Mouse (Mus musculus) lung, adult 18-20 months (tissue): ENCODE measurements at regions not wholly inside any gene's neighbourhood (a gene's known extent, or its start where the extent isn't known, plus 50 kb on each side); places are given as distances from the start of the nearest gene placed in this dataset.

ENCODE experiments used
- DNase-seq, 2 experiments: peaks; one replicate each; pipeline ENCODE4 v3.0.0; 2022; ENCODE audit warnings: mixed read lengths in 2 of 2

- DNase-seq, result no peak
These were observed 370.8 kb downstream of the Nkx6-1 start for GRCm38 (mm10) chr5:101294031-101294430.

- DNase-seq, result no peak
These were observed 376.4 kb downstream of the Nkx6-1 start for GRCm38 (mm10) chr5:101288358-101288757.

DNA sequence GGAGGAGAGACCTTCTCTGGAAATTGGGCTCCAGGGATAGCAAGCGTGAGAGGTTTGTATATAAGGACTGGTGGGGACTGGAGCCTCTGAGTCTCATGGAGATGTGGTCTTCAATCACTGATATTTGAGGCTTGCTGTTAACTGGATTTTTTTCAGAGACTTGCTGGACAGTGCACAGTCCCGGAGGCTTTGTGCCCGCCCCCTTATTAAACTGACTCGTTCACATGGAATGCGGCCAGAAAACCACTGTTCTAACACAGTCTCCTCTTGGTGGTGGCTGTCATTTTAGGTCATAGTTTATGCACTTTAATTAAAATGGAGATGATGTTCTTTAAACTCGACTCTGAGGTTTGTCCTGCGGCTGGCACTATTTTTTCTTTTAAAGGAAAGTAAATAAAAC lies 378.9 kb downstream of the Nkx6-1 start:
- DNase-seq, result no peak

- no peak for DNase-seq
These were observed 405.0 kb downstream of the Gpat3 start for GRCm38 (mm10) chr5:101250474-101250873.

DNA sequence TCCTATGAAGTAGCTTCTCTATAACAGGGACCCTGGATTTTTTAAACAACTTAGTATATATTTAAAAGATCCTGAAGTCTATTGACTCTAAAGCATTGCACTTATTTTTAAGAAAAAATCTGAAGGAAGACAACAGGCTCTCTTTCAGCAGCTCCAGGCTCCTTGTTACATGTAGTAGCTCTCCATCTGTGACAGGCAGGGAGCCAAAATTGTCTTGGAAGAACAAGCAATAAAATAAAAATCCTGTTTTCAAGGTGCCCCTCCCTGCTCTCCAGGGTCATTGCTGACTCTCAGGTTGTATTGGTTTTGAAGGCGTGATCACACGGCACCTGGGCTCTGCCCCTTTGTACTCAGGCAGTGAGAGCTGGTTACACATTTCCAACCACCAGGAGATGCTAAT lies 397.1 kb downstream of the Gpat3 start:
- DNase-seq, result no peak

DNA sequence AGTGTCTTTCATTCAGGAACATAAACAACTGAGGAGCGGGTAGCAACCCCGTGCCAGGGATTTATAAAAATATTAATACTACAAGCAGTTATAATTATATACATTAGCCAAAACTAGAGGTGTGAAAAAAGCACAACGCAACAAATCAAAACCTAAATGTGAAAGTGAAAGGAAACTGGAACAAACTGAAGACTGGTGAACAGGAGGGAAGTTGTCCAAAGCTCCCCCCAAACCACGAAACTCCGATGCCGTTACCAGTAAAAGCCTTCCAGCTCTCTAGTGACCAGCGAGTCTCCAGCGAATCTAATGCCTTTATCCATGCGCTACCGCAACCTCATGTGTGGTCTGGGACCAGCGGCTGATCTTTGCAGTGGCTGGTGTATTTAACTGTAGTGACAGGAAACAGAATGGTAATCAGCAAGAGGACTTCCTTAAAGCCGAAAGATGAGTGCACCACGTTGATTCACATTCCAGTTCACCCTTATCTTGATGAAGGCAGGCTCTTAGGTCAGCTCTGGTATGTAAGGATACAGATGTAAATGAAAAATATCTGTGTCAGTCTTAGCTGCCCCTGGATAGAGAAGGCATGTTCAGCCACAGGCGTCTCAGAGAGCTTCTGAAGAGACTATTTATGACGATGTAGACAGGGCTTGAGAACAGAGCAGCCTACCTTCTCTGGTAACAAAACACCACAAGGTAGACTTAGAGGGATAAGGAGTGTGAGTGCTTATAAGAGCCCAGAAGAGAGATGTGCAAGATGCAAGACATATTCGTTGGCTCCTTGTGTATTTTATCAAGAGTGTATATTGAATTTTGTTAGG lies 394.0 kb downstream of the Gpat3 start:
- no peak for DNase-seq

DNA sequence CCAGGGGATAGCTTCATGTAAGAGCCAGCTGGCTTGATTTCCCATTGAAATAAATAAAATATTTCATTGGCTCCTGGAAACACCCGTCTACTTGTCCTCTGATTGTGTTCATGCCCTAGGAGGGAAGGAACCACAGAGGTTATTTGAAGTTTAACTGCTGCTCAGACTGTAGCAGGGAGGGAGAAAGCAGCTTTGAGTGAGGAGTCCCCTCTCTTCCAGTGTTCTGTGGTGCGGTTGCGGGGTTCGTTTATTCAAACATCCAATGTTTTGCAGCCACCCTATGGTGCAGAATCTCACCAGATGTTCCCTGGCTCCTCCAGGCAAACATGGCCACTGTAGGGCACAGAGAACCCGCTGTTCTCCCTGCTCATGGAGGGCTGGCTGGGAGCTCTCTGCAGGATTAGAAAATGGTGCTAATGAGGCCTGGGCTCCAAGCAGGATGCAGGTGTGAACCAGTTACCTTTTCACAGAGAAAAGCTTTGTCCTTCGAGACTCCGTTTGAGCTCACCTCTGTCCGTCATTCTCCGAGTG lies 390.7 kb downstream of the Gpat3 start:
- no peak for DNase-seq

GRCm38 (mm10) chr5:101222390-101222789 lies 376.9 kb downstream of the Gpat3 start:
- DNase-seq, result no peak

DNA sequence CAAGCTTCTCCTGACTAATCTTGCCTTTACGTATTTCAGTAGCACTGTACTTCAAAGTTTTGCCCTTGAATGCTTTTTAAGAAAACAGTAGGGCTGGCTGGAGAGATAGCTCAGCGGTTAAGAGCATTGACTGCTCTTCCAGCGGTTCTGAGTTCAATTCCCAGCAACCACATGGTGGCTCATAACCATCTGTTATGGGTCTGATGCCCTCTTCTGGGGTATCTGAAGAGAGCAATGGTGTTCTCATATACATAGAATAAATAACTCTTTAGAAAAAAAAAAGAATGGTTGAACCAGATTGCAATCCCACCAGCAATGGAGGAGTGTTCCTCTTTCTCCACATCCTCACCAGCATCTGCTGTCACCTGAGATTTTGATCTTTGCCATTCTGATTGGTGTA lies 372.6 kb downstream of the Gpat3 start:
- DNase-seq, result no peak

DNA sequence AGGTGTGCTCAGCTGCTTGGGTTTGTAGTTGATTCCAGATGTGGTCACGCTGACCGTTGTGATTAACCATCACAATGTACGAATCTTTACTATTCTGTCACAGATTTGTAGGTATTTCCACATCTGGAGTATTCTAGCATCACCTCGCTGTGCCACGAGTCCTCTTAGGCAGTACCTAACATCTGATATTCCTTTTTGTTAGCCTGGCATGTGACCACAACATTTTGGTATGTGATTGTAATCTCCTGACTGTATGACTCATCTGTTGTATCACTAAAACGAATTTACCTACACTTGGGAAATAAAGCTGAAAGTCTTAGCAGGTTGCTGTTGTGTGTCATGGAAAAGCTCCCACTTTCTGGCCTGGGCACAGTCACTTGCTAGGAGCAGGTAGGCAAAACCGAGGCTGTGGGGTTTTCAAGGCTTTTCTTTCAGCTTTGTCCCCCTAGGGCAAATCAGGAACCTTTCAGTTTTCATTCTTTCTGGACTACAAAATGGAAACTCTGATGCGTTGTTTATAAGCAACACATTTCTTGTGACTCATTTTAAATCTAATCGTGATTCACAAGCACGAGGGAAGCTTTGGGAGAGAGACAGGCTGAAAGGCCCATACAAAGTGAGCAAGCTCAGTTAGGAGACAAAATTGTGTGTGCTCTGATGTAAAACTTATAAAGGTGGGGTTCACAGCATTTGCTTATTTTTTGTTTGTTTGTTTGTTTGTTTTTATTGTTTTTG lies 371.5 kb downstream of the Gpat3 start:
- DNase-seq, result no peak

- DNase-seq, result no peak
These were observed 366.5 kb downstream of the Gpat3 start for GRCm38 (mm10) chr5:101211974-101212373.

DNA sequence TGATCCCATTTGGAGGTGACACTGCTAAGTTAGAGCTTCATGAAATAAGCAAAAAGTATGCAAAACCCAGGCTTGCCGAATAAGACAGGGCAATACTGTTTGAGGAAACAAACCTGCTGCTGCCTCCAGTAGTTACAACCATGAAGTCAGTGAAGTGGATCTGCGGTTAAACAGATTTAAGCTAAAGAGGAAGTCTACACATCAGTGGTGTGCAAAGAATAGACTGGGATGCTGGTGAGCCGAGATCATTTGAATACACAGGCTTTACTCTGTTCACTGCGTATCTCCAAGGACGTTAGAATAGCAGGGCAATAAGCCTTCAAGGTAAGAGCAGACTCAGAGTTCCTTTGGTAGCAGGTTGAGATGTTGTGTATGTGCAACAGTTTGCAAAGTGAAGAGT lies 362.6 kb downstream of the Gpat3 start:
- DNase-seq, result no peak

- DNase-seq, result no peak
These were observed 350.0 kb downstream of the Gpat3 start for GRCm38 (mm10) chr5:101195501-101195900.

DNA sequence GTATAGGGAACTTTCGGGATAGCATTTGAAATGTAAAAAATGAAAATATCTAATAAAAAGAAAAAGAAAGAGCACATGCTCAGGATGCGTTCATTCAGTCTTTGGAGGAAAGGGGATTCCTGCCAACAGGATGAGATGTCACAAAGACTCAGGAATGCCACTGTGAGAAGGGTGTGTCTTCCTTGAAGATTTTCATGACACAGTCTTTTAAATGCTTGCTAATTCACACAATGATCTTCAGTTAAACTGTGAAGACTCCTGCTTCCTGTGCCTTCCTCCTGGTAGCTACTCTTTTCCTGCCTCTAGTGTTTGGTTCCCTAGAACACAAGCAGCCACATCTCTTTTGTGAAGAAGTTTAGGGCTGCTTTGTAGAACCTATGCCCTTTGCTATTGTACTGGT lies 345.5 kb downstream of the Gpat3 start:
- no peak for DNase-seq

GRCm38 (mm10) chr5:101173183-101173582 lies 327.7 kb downstream of the Gpat3 start:
- DNase-seq, result no peak

GRCm38 (mm10) chr5:101172782-101173181 lies 327.3 kb downstream of the Gpat3 start:
- DNase-seq, result no peak

GRCm38 (mm10) chr5:101169074-101169473 lies 323.6 kb downstream of the Gpat3 start:
- DNase-seq, result no peak

GRCm38 (mm10) chr5:101163624-101164213 lies 318.2 kb downstream of the Gpat3 start:
- DNase-seq, result no peak

DNA sequence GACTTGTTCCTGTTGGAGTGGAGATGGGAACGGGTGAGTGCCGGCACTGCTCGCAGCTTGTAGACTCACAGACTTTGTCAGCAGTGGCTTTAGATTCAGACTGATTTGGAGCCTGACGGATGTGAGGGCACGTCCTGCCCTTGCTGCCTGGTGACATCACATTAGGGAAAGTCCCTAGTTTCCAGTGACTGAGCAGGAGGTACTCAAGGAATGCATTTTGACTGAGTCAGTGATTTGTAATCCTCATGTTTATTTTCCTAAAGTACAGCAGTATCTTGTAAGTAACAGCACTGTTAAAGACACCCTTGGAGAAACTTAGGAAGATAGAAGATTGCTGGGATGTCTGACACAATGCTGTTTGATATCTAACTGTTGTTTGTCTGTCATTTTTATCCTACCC lies 317.6 kb downstream of the Gpat3 start:
- DNase-seq, result no peak

GRCm38 (mm10) chr5:101157416-101157815 lies 311.9 kb downstream of the Gpat3 start:
- no peak for DNase-seq

DNA sequence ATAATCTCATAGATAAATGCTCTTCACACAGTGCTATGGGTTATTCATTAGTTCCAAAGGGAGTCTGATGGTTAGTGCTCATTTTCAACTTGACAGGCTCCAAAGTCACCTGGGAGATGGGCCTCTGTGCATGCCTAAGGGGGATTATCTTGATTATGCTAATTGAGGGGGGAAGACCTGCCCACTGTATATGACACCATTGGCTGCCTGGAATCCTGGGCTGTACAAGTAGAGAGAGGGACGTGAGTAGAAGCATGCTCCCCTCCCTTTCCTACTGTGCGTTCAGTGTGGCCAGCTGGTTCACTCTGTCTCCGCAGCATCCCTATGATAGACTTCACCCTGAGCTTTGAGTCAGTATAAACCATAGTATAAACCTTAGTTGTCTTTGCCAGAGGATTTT lies 300.8 kb downstream of the Gpat3 start:
- no peak for DNase-seq

GRCm38 (mm10) chr5:101124941-101125453 lies 279.5 kb downstream of the Gpat3 start:
- no peak for DNase-seq

DNA sequence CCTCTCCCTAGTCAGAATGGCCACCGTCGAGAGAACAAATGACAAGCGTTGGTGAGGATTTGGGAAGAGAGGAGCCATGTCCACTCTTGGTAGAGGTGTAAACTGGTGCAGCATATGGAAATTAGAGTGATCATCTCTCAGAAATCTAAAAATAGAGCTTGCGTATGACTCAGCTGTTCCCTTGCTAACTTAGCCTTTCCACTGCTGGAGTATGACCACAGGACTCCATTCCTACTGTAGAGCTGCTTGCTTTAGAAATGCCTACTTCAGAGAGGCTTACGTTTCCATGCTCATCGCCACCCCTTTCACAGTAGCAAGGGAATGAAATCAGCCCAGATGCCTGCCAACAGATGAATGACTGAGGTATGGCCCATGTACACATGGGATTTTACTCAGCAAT lies 277.4 kb downstream of the Gpat3 start:
- DNase-seq, result no peak
